Mouse (Mus musculus) adrenal gland, postnatal 4 days (tissue): Measurements from ENCODE around the gene Sympk. TPM values are rescaled to one million over a fixed set of nuclear protein-coding genes. Genes with fewer than 3 reads are reported as not detected.
"Not testable (repeated sequence)": the region's sequence is repeated elsewhere in the genome, so short reads cannot be mapped to it uniquely, and the experiment has no call there.

Experiments
- DNase-seq, 2 experiments: peaks; one replicate each; pipeline ENCODE4 v3.0.0; 2021 to 2022; ENCODE audit warnings: low spot score in 2 of 2, mixed read lengths in 2 of 2
- total RNA-seq, 2 experiments: library from RNA; stranded (reverse); gene quantifications; 2 replicates each; pipeline ENCODE4 v1.2.3; 2021

Sympk gene
- total RNA-seq, 2 experiments from 2014 or later, result 109 to 119 TPM

GRCm38 (mm10) chr7:19051161-19051560 is 27.0 kb downstream of the Sympk start:
- no peak for DNase-seq

- DNase-seq, result no peak
Measured at GRCm38 (mm10) chr7:19052345-19053135, 28.4 kb downstream of the Sympk start.

GRCm38 (mm10) chr7:19053136-19053532 is 29.0 kb downstream of the Sympk start:
- DNase-seq, result no peak

- no peak for DNase-seq
Measured at GRCm38 (mm10) chr7:19054047-19054776, 30.0 kb downstream of the Sympk start, which contains the start of gene Rsph6a. Gene Rsph6a, plus strand, starts transcription at chr7:19054690.

- DNase-seq, result no peak
Measured at GRCm38 (mm10) chr7:19054777-19055076, 30.6 kb downstream of the Sympk start.

GRCm38 (mm10) chr7:19055108-19055507 is 30.9 kb downstream of the Sympk start:
- DNase-seq, result no peak

GRCm38 (mm10) chr7:19057405-19057804 is 33.2 kb downstream of the Sympk start:
- no peak for DNase-seq

GRCm38 (mm10) chr7:19065896-19066295 is 41.7 kb downstream of the Sympk start:
- DNase-seq, result no peak

GRCm38 (mm10) chr7:19067063-19067462 is 42.9 kb downstream of the Sympk start:
- no peak for DNase-seq

- DNase-seq, result no peak
Measured at GRCm38 (mm10) chr7:19067935-19068334, 43.8 kb downstream of the Sympk start.

GRCm38 (mm10) chr7:19068707-19069106 is 44.5 kb downstream of the Sympk start:
- no peak for DNase-seq

GRCm38 (mm10) chr7:19069500-19069899 is 45.3 kb downstream of the Sympk start:
- DNase-seq, result no peak

- DNase-seq, result not testable (repeated sequence)
Measured at GRCm38 (mm10) chr7:19071024-19071423, 46.8 kb downstream of the Sympk start.

- DNase-seq, result no peak
Measured at GRCm38 (mm10) chr7:19073504-19073903, 49.3 kb downstream of the Sympk start.

- DNase-seq, result no peak
Measured at GRCm38 (mm10) chr7:19074494-19074893, 50.3 kb downstream of the Sympk start.

GRCm38 (mm10) chr7:19075231-19075630 is 51.1 kb downstream of the Sympk start:
- DNase-seq, result no peak

- DNase-seq, result peak; percentile 83 to 87
Measured at GRCm38 (mm10) chr7:19075723-19076585, 51.8 kb downstream of the Sympk start, which contains the start of gene Dmwd. Gene Dmwd, plus strand, starts transcription at chr7:19076227.

- no peak for DNase-seq
Measured at GRCm38 (mm10) chr7:19076586-19076991, 52.4 kb downstream of the Sympk start.

GRCm38 (mm10) chr7:19077761-19078160 is 53.6 kb downstream of the Sympk start:
- no peak for DNase-seq

- no peak for DNase-seq
Measured at GRCm38 (mm10) chr7:19078732-19079131, 54.6 kb downstream of the Sympk start.

- DNase-seq, result no peak
Measured at GRCm38 (mm10) chr7:19080451-19080950, 56.3 kb downstream of the Sympk start.
